Mouse (Mus musculus): ENCODE results near the gene Pid1. TPM values are rescaled to one million over a fixed set of nuclear protein-coding genes. Genes with fewer than 3 reads are reported as not detected.

The Pid1 gene
- polyA plus RNA-seq, 1 experiment from 2014 or later: 143 TPM

DNA sequence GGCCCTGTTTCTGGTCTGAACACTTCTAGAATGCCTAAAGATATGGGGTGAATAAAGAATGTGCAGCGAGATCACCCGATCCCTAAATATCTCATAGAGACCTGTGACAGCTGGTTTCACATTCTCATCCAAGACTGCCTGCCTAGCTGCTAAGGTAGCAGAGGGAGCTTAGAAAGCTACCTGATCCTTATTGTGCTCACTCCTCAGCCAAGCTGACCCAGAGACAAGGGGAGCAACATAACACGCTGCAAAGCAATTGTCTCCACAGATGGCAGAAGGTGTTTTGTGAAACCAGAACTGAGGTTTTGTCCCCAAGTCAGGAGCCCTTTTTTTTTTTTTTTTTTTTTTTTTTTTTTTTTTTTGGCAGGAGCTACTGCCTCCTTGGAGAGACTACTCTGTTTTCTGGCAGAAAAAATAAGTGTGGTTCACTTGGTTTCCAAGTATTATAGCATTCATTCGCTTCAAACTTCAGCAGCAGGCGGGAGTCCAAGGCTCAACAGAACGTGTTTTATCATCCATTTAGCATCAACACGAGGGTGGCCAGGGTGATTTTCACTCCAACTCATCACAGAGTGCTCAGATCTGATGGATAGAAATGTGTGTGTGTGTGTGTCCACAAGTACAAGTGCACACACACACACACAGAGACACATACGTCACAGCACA, 22.6 kb upstream of the Pid1 start:
- 83% methylated on average over 8 of the region's 8 CpGs for WGBS
- no peak for ATAC-seq (ENCODE audit: low read depth)
- peaks cover 33% of the 10 kb centered on the region for H3K36me3 ChIP-seq

DNA sequence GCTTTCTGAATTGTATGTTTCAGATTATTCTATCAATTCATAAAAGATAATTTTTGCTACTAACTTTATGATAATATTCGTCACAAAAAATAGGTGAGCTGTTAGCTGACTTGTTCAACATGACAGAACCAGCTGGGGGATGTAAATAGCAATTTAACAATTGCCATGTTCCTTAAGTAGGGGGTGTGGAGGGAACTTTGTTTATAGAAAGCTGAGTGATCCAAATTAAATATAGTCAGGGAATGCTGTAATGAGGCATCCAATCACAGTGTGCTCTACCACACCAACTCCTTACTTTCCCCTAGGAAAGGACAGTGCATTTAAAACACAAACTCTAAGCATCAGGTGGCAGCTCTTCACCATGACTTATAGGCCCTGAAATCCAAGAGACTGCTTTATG, 18.7 kb upstream of the Pid1 start:
- Histone ChIP-seq H3K9me3 (no peaks in the 10 kb centered on the region), H3K27me3 (no peaks in the 10 kb centered on the region), H3K4me2 (no peak overlapping the region), H3K4me1 (replicated peaks) (peaks cover 9% of the 10 kb centered on the region), H3K4me3 (no peak overlapping the region), H3K36me3 (peaks cover 39% of the 10 kb centered on the region), H3K27ac (replicated peaks) (no peak overlapping the region), H3K9ac (no peak overlapping the region)
- 83% methylated on average over 1 of the region's 1 CpGs for WGBS
- no peak for ATAC-seq (ENCODE audit: low read depth)

More for the DNA sequence above, 22.6 kb upstream of the Pid1 start:
- H3K4me1 ChIP-seq (replicated peaks): peaks cover 12% of the 10 kb centered on the region
- H3K27ac ChIP-seq (replicated peaks): peak overlapping the region; percentile 46; the same call in 1 of the 2 replicates
- no peak overlapping the region for H3K4me2 ChIP-seq
- no peak overlapping the region for H3K4me3 ChIP-seq
- H3K9ac ChIP-seq: no peak overlapping the region
- no peaks in the 10 kb centered on the region for H3K9me3 ChIP-seq
- no peaks in the 10 kb centered on the region for H3K27me3 ChIP-seq

DNA sequence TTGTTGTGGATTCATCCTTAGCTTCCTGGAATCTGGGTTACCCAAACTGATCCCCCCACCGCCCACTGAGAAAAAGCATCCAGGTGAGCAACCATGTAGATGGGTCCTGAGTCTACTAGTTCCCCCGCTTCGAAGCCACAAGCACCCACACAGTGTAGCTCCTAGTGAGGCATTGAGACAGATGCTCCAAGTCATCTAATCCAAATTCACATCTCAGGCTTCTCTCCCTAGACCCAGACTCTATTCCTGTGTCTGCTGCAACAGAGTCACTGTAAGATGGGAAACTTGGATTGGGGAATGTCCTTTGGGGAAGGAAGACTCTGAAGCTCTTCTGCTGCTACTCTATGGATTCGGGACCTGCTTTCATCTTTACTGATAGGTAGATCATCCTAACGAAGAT, 18.1 kb upstream of the Pid1 start:
- Histone ChIP-seq H3K4me1 (replicated peaks) (peaks cover 3% of the 10 kb centered on the region), H3K4me2 (no peak overlapping the region), H3K27ac (replicated peaks) (no peak overlapping the region), H3K27me3 (no peaks in the 10 kb centered on the region), H3K4me3 (no peak overlapping the region), H3K36me3 (peaks cover 39% of the 10 kb centered on the region), H3K9me3 (no peaks in the 10 kb centered on the region), H3K9ac (no peak overlapping the region)
- 94% methylated on average over 5 of the region's 5 CpGs for WGBS
- no peak for ATAC-seq (ENCODE audit: low read depth)

DNA sequence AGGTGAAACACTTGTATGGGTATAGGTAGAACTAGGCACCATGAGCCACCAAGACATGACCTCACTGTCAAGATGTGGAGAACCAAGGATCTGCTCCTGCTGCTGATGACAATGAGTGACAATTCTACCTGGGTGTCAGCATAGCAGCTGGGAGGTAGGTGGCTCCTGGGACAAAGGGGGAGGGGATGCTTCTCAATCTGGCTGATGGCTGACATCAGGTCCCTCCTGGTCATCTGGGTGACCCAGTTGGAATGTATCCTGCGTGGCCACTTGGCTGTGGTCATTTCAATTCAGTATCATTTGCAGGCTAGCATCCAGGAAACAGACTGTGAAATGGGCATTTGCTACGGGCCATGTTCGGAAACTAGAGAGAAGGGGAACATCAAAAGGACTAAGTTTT, 16.9 kb upstream of the Pid1 start:
- no peak overlapping the region for H3K4me3 ChIP-seq
- H3K9ac ChIP-seq: no peak overlapping the region
- H3K9me3 ChIP-seq: no peaks in the 10 kb centered on the region
- no peak overlapping the region for H3K27ac ChIP-seq (replicated peaks)
- no peaks in the 10 kb centered on the region for H3K4me1 ChIP-seq (replicated peaks)
- WGBS: 77% methylated on average over 3 of the region's 3 CpGs
- no peaks in the 10 kb centered on the region for H3K27me3 ChIP-seq
- H3K36me3 ChIP-seq: peaks cover 39% of the 10 kb centered on the region
- no peak for ATAC-seq (ENCODE audit: low read depth)
- H3K4me2 ChIP-seq: no peak overlapping the region

DNA sequence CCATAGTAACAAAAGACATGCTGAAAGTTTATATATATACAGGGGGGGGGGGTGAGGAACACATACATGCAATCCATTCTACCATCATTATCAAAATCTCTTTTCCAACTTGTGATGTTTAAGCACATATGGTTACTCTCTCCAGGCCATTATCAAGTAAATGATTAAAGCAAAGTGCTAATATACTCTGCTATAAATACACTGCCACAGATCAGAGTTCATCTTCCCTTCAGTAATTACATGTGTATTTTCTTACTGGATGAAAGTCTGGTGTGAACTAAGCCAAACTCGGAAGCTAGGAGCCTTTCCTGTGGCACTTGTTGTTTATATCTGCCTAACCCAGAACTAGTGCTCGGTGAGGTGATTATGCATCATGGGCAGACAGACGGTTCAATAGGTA, 3.8 kb upstream of the Pid1 start:
- ATAC-seq (ENCODE audit: low read depth): no peak
- peaks cover 5% of the 10 kb centered on the region for H3K4me1 ChIP-seq (replicated peaks)
- no peak overlapping the region for H3K4me2 ChIP-seq
- no peaks in the 10 kb centered on the region for H3K36me3 ChIP-seq
- no peaks in the 10 kb centered on the region for H3K9me3 ChIP-seq
- H3K27me3 ChIP-seq: no peaks in the 10 kb centered on the region
- H3K4me3 ChIP-seq: no peak overlapping the region
- H3K9ac ChIP-seq: no peak overlapping the region
- no peak overlapping the region for H3K27ac ChIP-seq (replicated peaks)
- WGBS: 82% methylated on average over 3 of the region's 3 CpGs

DNA sequence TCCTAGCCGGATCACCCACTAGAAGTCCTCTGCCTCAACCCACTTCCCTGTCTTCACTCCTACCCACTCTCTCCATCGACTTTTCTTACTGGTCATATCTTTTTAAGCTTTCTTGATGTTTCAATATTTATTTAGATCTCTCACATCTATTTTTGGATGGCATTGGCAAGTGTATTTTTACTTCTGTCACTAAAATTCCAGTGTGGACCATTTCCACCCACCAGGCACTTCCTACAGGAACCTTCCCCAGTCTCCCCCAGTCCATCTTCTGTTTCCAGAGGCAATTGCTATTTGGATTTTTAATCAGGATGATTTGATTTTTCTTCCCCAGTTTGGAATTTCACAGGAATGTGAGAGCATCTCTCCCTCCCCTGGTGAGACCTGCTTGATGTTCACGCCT, 2.6 kb upstream of the Pid1 start:
- ATAC-seq (ENCODE audit: low read depth): no peak
- WGBS: 83% methylated on average over 3 of the region's 3 CpGs

DNA sequence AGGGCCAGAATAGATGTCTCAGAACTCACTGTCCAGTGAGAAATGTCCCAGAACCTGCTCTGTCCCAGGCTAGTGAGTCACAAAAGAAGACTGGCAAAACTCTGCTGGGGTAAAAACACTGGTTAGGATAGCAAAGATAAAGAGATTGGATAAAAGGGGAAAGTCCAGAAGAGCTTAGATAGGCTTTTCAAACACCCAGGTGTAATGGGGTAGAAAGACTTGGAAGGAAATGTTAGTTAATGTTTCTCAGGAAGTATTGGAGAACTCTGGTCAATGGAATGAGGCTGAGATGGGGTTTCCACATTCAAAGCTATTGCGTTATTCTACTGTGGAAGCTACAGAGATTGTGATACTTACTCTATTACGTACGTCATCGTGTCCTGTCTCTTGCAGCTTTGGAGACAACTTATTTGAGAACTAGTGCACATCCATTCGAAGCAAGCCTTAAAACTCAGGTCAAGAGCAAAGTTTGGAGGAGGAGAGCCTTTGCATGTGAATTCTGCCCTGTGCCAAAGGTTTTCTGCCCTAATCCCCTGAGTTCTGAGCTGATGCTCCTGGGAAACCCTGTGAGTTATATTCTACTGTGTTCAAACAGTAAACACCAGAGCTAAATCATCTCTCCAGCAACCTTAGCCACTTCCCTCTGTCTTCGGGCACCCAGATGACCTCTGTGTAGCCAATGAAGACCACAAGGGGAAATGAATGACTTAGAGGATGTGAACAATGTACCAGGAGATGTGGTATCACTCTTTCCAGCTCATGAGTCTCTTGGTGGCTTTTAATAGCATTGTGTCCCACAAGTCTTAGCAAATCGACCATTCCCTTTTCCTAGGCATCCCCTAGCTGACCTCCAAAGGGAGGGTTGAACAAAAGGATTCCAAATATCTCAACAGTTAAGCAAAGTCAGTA, 1.0 kb downstream of the Pid1 start:
- ATAC-seq (ENCODE audit: low read depth): no peak
- H3K9ac ChIP-seq: no peak overlapping the region
- no peaks in the 10 kb centered on the region for H3K36me3 ChIP-seq
- no peaks in the 10 kb centered on the region for H3K9me3 ChIP-seq
- H3K4me2 ChIP-seq: no peak overlapping the region
- 87% methylated on average over 7 of the region's 7 CpGs for WGBS
- H3K4me3 ChIP-seq: no peak overlapping the region
- no peaks in the 10 kb centered on the region for H3K27me3 ChIP-seq
- H3K4me1 ChIP-seq (replicated peaks): peaks cover 5% of the 10 kb centered on the region; the same call in 1 of the 2 replicates
- H3K27ac ChIP-seq (replicated peaks): no peak overlapping the region

More for the DNA sequence above, 2.6 kb upstream of the Pid1 start:
- Histone ChIP-seq H3K4me2 (no peak overlapping the region), H3K9ac (no peak overlapping the region), H3K27me3 (no peaks in the 10 kb centered on the region), H3K27ac (replicated peaks) (no peak overlapping the region), H3K9me3 (no peaks in the 10 kb centered on the region), H3K4me1 (replicated peaks) (peaks cover 5% of the 10 kb centered on the region; the same call in 1 of the 2 replicates), H3K36me3 (no peaks in the 10 kb centered on the region), H3K4me3 (no peak overlapping the region)

DNA sequence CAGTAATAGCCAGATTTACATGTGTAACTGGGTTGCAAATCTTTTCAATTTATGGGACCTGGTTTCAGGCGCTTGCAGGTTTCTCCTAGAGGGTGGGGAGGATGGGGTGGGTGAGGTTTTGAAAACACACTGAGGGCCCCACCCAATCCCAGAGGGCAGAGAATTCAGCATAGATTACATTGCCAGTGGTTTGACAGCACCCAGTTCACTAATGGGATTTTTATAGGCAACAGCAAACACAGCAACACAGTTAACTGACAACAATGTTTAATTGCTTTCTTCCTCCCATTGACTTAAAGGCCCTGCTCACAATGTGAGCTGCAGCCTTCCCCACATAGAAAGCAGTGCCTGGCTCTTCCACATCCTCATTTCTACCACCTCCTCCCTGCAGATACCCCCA, 1.8 kb downstream of the Pid1 start:
- WGBS: 57% methylated on average over 1 of the region's 1 CpGs
- H3K27me3 ChIP-seq: no peaks in the 10 kb centered on the region
- no peaks in the 10 kb centered on the region for H3K9me3 ChIP-seq
- no peak overlapping the region for H3K4me2 ChIP-seq
- no peak for ATAC-seq (ENCODE audit: low read depth)
- no peaks in the 10 kb centered on the region for H3K36me3 ChIP-seq
- no peak overlapping the region for H3K9ac ChIP-seq
- peaks cover 5% of the 10 kb centered on the region; the same call in 1 of the 2 replicates for H3K4me1 ChIP-seq (replicated peaks)
- H3K4me3 ChIP-seq: no peak overlapping the region
- H3K27ac ChIP-seq (replicated peaks): no peak overlapping the region

DNA sequence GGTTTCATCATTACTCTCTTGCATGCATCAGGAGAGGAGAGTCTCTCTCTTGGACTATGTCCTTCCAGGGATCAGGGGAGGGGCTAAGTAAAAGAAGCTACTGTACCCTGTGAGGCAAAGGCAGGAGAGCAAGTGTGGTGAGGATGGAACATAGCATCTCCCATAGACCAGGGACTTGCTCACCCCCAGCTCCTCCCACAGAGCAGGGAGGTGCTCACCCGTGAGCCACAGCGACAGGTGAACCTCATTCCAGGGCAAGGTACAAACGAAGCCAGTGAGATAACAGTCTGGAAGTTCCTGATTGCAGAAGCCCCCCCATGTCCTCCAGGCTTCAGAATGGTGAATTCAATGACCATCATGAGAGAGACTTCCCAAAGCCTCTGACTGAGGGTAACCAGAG, 2.6 kb downstream of the Pid1 start:
- WGBS: 94% methylated on average over 3 of the region's 3 CpGs
- Histone ChIP-seq H3K9me3 (no peaks in the 10 kb centered on the region), H3K4me1 (replicated peaks) (peaks cover 5% of the 10 kb centered on the region; the same call in 1 of the 2 replicates), H3K4me3 (no peak overlapping the region), H3K36me3 (no peaks in the 10 kb centered on the region), H3K27ac (replicated peaks) (no peak overlapping the region), H3K4me2 (no peak overlapping the region), H3K9ac (no peak overlapping the region), H3K27me3 (no peaks in the 10 kb centered on the region)
- no peak for ATAC-seq (ENCODE audit: low read depth)

DNA sequence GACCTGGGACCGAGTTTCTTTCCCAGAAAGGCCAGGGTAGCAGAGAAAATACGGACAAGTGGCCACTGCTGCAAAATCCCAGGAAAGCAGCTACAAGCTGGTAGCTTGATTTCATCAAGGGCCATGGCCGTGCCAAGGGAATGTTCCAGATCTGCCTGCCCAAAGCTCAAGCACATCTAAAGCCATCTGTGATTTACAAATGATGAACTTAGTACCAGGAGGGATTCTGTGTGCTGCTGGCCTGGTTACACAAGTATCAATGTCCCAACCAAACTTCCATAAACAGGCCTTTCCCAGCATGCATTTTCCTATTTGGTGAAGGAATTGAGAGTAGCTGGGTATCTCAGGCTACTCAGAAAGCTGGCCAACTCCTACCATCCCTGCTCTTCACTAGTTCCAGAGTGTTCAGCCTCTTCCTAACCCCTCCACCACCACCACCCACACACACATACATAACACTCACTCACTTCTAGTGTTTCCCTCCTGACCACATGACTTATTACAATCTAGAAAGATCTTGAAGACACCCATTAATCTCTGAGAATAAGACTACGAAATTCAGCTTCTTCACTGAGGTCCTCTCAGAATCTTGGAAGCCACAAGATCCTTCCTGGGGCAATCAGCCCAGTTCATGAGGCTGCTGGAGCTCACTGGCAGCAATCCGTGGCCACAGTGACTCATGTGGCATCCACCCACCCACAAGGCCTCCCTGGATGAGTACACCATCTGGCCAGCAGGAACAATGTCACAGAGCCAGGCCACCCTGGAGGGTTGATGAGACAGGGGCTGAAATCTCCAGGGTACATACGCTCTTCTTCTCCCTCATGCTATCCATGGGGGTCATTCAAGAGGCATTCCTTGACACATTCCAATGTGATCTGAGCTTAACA, 4.1 kb downstream of the Pid1 start:
- WGBS: 89% methylated on average over 6 of the region's 6 CpGs
- no peak overlapping the region for H3K9ac ChIP-seq
- H3K4me2 ChIP-seq: no peak overlapping the region
- H3K9me3 ChIP-seq: no peaks in the 10 kb centered on the region
- H3K27ac ChIP-seq (replicated peaks): no peak overlapping the region
- no peaks in the 10 kb centered on the region for H3K36me3 ChIP-seq
- H3K27me3 ChIP-seq: no peaks in the 10 kb centered on the region
- peaks cover 5% of the 10 kb centered on the region; the same call in 1 of the 2 replicates for H3K4me1 ChIP-seq (replicated peaks)
- no peak for ATAC-seq (ENCODE audit: low read depth)
- H3K4me3 ChIP-seq: no peak overlapping the region

DNA sequence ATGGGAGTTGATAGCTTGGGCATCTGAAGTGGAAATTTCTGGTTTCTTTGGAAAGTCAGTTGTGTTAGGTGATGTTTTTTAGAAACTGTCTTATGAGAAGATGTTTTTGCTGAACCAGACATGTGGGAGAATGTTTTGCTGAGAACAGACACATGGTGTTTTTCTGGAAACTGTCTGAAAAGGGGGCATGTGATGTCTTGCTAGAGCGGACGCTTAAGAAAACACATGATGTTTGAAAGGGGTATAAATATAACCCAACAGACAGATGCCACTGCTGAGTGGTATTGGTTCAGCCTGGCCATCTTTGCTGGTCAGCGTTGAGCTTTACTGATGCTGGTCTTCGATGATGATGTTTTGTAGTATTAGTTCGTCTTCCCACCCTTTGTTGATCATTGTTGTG, 6.8 kb downstream of the Pid1 start:
- 92% methylated on average over 5 of the region's 5 CpGs for WGBS
- ATAC-seq (ENCODE audit: low read depth): no peak
- Histone ChIP-seq H3K9me3 (no peaks in the 10 kb centered on the region), H3K4me3 (no peak overlapping the region), H3K4me2 (no peak overlapping the region), H3K9ac (no peak overlapping the region), H3K27ac (replicated peaks) (no peak overlapping the region), H3K36me3 (no peaks in the 10 kb centered on the region), H3K27me3 (no peaks in the 10 kb centered on the region), H3K4me1 (replicated peaks) (peaks cover 1% of the 10 kb centered on the region; the same call in 1 of the 2 replicates)

DNA sequence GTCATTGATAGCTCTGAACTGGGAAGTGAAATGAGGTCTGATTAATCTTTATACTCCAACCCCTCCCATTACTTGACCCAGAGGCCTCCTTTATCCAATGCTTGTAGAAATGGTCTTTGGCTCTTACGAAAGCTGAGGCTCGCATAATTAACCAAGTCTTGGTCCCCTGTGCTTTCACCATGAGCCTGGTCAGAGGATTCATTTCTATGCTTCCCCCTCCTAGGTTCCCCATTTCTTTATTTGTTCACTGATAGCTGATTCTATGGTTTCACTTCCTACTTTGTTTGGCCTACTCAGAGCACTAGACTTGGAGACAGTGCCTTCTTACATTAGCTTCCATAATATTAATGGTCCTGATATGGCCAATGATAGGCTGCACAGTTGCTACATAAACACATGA, 13.7 kb downstream of the Pid1 start:
- 89% methylated on average over 2 of the region's 2 CpGs for WGBS
- no peak for ATAC-seq (ENCODE audit: low read depth)
- Histone ChIP-seq H3K4me3 (no peak overlapping the region), H3K4me2 (no peak overlapping the region), H3K9ac (no peak overlapping the region), H3K27me3 (no peaks in the 10 kb centered on the region), H3K36me3 (no peaks in the 10 kb centered on the region), H3K4me1 (replicated peaks) (no peaks in the 10 kb centered on the region), H3K9me3 (no peaks in the 10 kb centered on the region), H3K27ac (replicated peaks) (no peak overlapping the region)

Measured in neural tube, embryonic 13.5 days (tissue).